Mouse (Mus musculus): ENCODE data around the gene Prpf3. TPM values are rescaled to one million over a fixed set of nuclear protein-coding genes. Genes with fewer than 3 reads are reported as not detected.

Prpf3 gene
- total and polyA plus RNA-seq, 2 experiments from 2014 or later: 9.3 to 26.9 TPM

DNA sequence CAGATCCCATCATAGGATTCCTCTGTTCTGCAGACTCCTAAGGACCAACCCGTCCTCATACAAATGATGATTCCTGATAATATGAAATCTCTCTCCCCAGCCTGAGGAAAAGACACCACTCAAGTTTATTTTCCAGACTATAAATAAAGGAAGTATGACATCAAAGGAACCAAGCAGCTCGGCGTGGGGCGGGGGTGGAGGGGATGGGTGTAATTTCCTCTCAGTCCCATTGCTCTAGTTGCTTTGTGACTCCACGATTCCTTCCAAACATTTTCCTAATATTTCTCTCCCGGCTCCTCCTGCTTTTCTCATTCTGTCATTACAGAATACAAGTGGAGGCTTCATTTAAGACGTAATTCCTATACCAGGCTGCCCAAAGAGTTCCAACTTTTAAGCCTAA is 37.4 kb upstream of the Prpf3 start:
- Histone ChIP-seq H3K36me3 (ENCODE audit: insufficient read depth, low read length) (no peaks in the 10 kb centered on the region), H3K27me3 (ENCODE audit: insufficient read depth, low read length) (no peaks in the 10 kb centered on the region), H3K4me3 (ENCODE audit: low read depth, low read length) (peak overlapping the region; percentile 63), H3K9ac (replicated peaks; ENCODE audit: low read length, poor library complexity, severe bottlenecking) (peak overlapping the region; percentile 30; the same call in 1 of the 2 replicates), H3K9me3 (ENCODE audit: low read length) (no peaks in the 10 kb centered on the region), H3K4me2 (ENCODE audit: low read depth, low read length, poor library complexity, severe bottlenecking) (peak overlapping the region; percentile 51), H3K27ac (ENCODE audit: low read depth, low read length) (peak overlapping the region; percentile 65; the same call in 1 of the 2 replicates), H3K4me1 (ENCODE audit: insufficient read depth, low read length) (0 out of 2 replicates have a peak, but pooled peaks cover 4% of the 10 kb centered on the region)
- ATAC-seq (ENCODE audit: low FRiP score) (no peak), DNase-seq (ENCODE audit: low spot score) (no peak)
- WGBS: 21% methylated on average over 7 of the region's 7 CpGs
- no peak for TF ChIP-seq CTCF (IDR thresholded peaks at IDR 0.05)

DNA sequence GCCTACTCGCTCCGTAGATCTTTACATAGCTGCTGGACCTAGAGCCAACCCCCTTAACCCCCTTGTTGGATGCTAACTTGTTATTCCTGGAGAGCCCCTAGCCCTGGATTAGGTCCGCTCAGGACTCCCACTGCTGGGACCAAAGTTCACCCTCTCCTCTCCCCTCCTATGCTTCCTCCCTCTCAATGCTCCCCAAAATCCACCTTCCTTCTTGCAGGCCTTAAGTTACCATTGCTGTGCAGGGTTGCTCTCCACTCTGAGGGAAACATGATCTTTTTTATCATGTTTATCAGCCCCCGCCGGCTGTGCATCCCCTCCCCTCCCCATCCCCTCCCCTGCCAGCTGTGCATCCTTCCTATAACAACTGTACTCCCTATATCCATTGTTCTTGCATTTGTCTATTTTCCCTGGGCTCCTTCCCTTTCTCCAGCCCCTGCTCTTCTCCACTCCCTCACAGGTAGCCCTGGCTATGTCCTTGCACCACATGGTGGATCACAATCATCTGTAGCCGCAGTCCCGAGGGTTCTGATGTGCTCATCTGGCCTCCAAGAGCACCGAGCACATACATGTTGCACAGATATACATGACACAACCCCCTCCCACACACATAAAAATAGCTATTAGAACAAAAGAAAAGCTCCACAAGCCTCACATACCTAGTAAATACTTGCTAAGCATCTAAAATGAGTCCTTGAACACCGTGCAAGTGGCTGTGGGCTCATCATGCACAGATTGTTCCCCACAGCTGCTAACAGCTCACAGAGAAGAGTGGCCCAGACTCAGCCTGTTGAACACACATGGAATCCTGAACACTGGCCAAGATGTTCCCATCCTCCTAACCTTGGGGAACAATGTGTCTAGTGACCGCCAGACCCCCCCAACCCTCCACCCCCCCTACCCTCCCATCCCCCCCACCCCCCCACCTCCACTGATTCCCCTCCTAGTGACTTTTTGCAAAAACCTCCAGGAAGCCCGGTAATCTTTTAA is 36.7 kb upstream of the Prpf3 start:
- no peaks in the 10 kb centered on the region for H3K9me3 ChIP-seq (ENCODE audit: low read length)
- TF ChIP-seq CTCF (IDR thresholded peaks at IDR 0.05): no peak
- 0 out of 2 replicates have a peak, but pooled peaks cover 4% of the 10 kb centered on the region for H3K4me1 ChIP-seq (ENCODE audit: insufficient read depth, low read length)
- no peak for ATAC-seq (ENCODE audit: low FRiP score)
- no peak overlapping the region for H3K4me3 ChIP-seq (ENCODE audit: low read depth, low read length)
- H3K4me2 ChIP-seq (ENCODE audit: low read depth, low read length, poor library complexity, severe bottlenecking): peak overlapping the region; percentile 7; the same call in 1 of the 2 replicates
- H3K36me3 ChIP-seq (ENCODE audit: insufficient read depth, low read length): no peaks in the 10 kb centered on the region
- H3K9ac ChIP-seq (replicated peaks; ENCODE audit: low read length, poor library complexity, severe bottlenecking): no peak overlapping the region
- no peaks in the 10 kb centered on the region for H3K27me3 ChIP-seq (ENCODE audit: insufficient read depth, low read length)
- no peak for DNase-seq (ENCODE audit: low spot score)
- H3K27ac ChIP-seq (ENCODE audit: low read depth, low read length): peak overlapping the region; percentile 51
- WGBS: 39% methylated on average over 11 of the region's 11 CpGs

DNA sequence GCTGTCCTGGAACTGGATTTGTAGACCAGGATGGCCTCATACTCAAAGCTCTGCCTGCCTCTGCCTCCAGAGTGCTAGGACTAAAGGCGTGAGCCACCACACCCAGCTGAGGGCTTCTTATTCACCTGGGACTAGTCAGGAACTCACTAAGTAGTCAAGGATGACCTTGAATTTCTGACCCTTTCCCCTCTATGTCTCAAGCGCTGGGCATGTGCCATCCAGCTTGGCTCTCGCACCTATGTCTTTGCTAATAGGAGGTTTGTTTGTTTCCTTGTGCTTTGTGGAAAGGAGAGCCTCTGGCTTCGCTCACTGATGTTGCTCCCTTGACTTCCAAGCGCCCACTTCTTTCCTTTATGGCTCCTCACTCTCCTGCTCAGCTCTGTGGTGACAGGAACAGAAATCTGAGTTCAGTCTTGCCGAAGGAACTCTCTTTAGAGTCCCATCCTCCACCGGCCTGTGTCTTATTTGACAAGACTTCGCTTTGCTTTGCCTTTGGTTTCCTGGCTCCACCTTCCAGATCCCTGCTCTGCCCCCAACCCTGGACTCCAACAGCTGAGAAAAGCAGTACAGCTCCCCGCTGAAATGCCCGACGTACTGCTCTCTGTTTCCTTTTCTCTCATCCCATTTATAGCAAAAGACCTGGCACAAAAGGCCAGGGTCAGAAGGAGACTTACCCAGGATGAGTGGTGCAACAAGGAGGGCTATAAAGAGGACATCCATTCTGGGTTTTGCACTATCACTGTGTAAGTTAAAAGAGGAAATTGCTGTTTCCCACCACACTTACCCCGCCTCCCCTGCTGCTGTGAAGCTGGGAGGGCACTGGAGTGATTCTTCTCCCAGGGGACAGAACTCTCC is 35.8 kb upstream of the Prpf3 start, which contains the start of gene BC028528:
Gene BC028528 (minus strand): TSS at position 795 of the 855 bp plus-strand sequence.
- no peak within 1 kb of the TSS for H3K9ac ChIP-seq (replicated peaks; ENCODE audit: low read length, poor library complexity, severe bottlenecking)
- H3K27me3 ChIP-seq (ENCODE audit: insufficient read depth, low read length): no peaks in the 10 kb centered on the region
- H3K36me3 ChIP-seq (ENCODE audit: insufficient read depth, low read length): no peaks in the 10 kb centered on the region
- H3K9me3 ChIP-seq (ENCODE audit: low read length): no peaks in the 10 kb centered on the region
- peak within 1 kb of the TSS; percentile 51 for H3K27ac ChIP-seq (ENCODE audit: low read depth, low read length)
- WGBS: 26% methylated on average over 12 of the region's 12 CpGs
- TF ChIP-seq CTCF (IDR thresholded peaks at IDR 0.05): no peak
- 0 out of 2 replicates have a peak within 1 kb of the TSS, but pooled peaks have one; percentile 10 for H3K4me3 ChIP-seq (ENCODE audit: low read depth, low read length)
- H3K4me2 ChIP-seq (ENCODE audit: low read depth, low read length, poor library complexity, severe bottlenecking): peak within 1 kb of the TSS; percentile 7; the same call in 1 of the 2 replicates
- H3K4me1 ChIP-seq (ENCODE audit: insufficient read depth, low read length): 0 out of 2 replicates have a peak, but pooled peaks cover 4% of the 10 kb centered on the region
- DNase-seq (ENCODE audit: low spot score): no peak
- no peak for ATAC-seq (ENCODE audit: low FRiP score)

DNA sequence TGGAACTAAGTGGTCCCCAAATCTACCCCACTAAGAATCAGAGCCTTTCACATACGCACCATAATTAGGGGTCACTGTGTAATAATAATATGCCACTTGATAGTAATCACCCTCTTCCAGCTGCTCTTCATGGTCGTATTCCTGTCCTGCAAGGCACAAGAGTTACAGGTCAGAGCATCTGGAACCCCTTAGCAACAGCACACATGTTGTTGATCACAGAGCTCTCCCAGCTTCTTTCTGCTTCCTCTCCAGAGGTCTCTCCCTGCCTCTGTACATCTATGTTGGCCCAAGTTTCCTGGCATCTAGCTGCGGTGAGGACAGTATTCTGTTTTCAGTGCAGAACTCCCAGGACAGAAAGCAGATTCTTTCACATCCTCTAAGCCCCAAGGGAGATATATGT is 34.0 kb upstream of the Prpf3 start:
- Histone ChIP-seq H3K4me3 (ENCODE audit: low read depth, low read length) (no peak overlapping the region), H3K4me2 (ENCODE audit: low read depth, low read length, poor library complexity, severe bottlenecking) (no peak overlapping the region), H3K27me3 (ENCODE audit: insufficient read depth, low read length) (no peaks in the 10 kb centered on the region), H3K4me1 (ENCODE audit: insufficient read depth, low read length) (no peaks in the 10 kb centered on the region), H3K27ac (ENCODE audit: low read depth, low read length) (no peak overlapping the region), H3K9ac (replicated peaks; ENCODE audit: low read length, poor library complexity, severe bottlenecking) (no peak overlapping the region), H3K36me3 (ENCODE audit: insufficient read depth, low read length) (no peaks in the 10 kb centered on the region), H3K9me3 (ENCODE audit: low read length) (no peaks in the 10 kb centered on the region)
- no peak for DNase-seq (ENCODE audit: low spot score)
- no peak for ATAC-seq (ENCODE audit: low FRiP score)
- WGBS: 84% methylated on average over 3 of the region's 3 CpGs
- TF ChIP-seq CTCF (IDR thresholded peaks at IDR 0.05): no peak

DNA sequence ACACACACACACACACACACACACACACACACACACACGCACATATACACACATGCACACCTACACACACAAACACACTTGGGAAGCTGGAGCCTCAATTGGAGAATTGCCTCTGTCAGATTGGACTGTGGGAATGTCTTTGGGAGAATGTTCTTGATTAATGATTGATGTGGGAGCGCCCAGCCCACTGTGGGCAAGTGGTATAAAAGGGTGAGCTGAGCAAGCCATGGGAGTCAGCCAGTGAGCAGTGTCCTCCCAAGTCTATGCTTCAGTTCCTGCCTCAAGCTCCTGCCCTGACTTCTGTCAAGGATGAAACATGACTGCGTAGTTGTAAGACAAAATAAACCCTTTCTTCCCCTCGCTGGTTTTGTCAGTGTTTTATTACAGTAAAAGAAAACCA is 31.9 kb upstream of the Prpf3 start:
- TF ChIP-seq CTCF (IDR thresholded peaks at IDR 0.05): no peak
- no peak overlapping the region for H3K9ac ChIP-seq (replicated peaks; ENCODE audit: low read length, poor library complexity, severe bottlenecking)
- H3K4me2 ChIP-seq (ENCODE audit: low read depth, low read length, poor library complexity, severe bottlenecking): no peak overlapping the region
- no peaks in the 10 kb centered on the region for H3K9me3 ChIP-seq (ENCODE audit: low read length)
- ATAC-seq (ENCODE audit: low FRiP score) (no peak), DNase-seq (ENCODE audit: low spot score) (no peak)
- no peaks in the 10 kb centered on the region for H3K36me3 ChIP-seq (ENCODE audit: insufficient read depth, low read length)
- WGBS: 82% methylated on average over 4 of the region's 4 CpGs
- no peak overlapping the region for H3K4me3 ChIP-seq (ENCODE audit: low read depth, low read length)
- H3K27ac ChIP-seq (ENCODE audit: low read depth, low read length): no peak overlapping the region
- 0 out of 2 replicates have a peak, but pooled peaks cover 4% of the 10 kb centered on the region for H3K4me1 ChIP-seq (ENCODE audit: insufficient read depth, low read length)
- H3K27me3 ChIP-seq (ENCODE audit: insufficient read depth, low read length): no peaks in the 10 kb centered on the region

Data from midbrain, postnatal 0 days (tissue).